Mouse (Mus musculus) embryonic facial prominence, embryonic 13.5 days (tissue): Measurements from ENCODE around the gene Mrpl57. TPM values are rescaled to one million over a fixed set of nuclear protein-coding genes. Genes with fewer than 3 reads are reported as not detected.
"Not testable (repeated sequence)": the region's sequence is repeated elsewhere in the genome, so short reads cannot be mapped to it uniquely, and the experiment has no call there.

Experiments
- ATAC-seq: fragments of 200-750 bp; cut with Nextera tagmentation; 2 replicates; pipeline ENCODE4 v1.8.0; 2017; ENCODE audit warnings: low read depth; ENCODE audit not compliant: insufficient number of reproducible peaks, insufficient read depth, low FRiP score, low TSS enrichment
- H3K27ac ChIP-seq: fragments of 300-500 bp; sonication (generic); 2 replicates; pipeline ENCODE4 v1.5.1; 2015; ENCODE audit warnings: moderate library complexity, mild to moderate bottlenecking, inconsistent platforms
- H3K27me3 ChIP-seq: fragments of 300-500 bp; sonication (generic); 2 replicates; pipeline ENCODE4 v1.6.1; 2015; ENCODE audit warnings: mild to moderate bottlenecking, inconsistent platforms
- H3K36me3 ChIP-seq: fragments of 300-500 bp; sonication (generic); 2 replicates; pipeline ENCODE4 v1.6.1; 2015; ENCODE audit warnings: mild to moderate bottlenecking, inconsistent platforms
- H3K4me1 ChIP-seq: fragments of 300-500 bp; sonication (generic); 2 replicates; pipeline ENCODE4 v1.6.1; 2015; ENCODE audit warnings: inconsistent platforms
- H3K4me2 ChIP-seq: fragments of 300-500 bp; sonication (generic); 2 replicates; pipeline ENCODE4 v1.6.1; 2015; ENCODE audit warnings: moderate library complexity, mild to moderate bottlenecking, inconsistent platforms
- H3K4me3 ChIP-seq: fragments of 300-500 bp; sonication (generic); 2 replicates; pipeline ENCODE4 v1.5.1; 2015; ENCODE audit warnings: mild to moderate bottlenecking, inconsistent platforms
- H3K9ac ChIP-seq: fragments of 300-500 bp; sonication (generic); 2 replicates; pipeline ENCODE4 v1.6.1; 2015; ENCODE audit warnings: mild to moderate bottlenecking, inconsistent platforms
- H3K9me3 ChIP-seq: fragments of 300-500 bp; sonication (generic); 2 replicates; pipeline ENCODE4 v1.6.1; 2016; ENCODE audit warnings: inconsistent platforms
- WGBS: fragments of 180-500 bp; shearing (Covaris S2); methylation state at CpG from one replicate; pipeline ENCODE4 v1.1.7; 2015; ENCODE audit warnings: mixed read lengths; 5-methylcytosine and 5-hydroxymethylcytosine counted together
- polyA plus RNA-seq: library from polyadenylated mRNA; unstranded; fragments of >200 nt; fragmentation: Nextera tagmentation; extraction: Ambion mirVana; gene quantifications from 2 replicates; pipeline ENCODE4 v1.2.1, GENCODE M21; 2015

Mrpl57 gene
- polyA plus RNA-seq, 1 experiment from 2014 or later: 147 TPM

GRCm38 (mm10) chr14:57820839-57821238, 5.2 kb upstream of the Mrpl57 start:
- 79% methylated on average over 4 of the region's 4 CpGs for WGBS
- Histone ChIP-seq H3K4me1 (peaks cover 3% of the 10 kb centered on the region), H3K4me3 (no peak overlapping the region), H3K9ac (no peak overlapping the region), H3K9me3 (no peaks in the 10 kb centered on the region), H3K4me2 (no peak overlapping the region), H3K27me3 (no peaks in the 10 kb centered on the region), H3K36me3 (peaks cover 58% of the 10 kb centered on the region), H3K27ac (no peak overlapping the region)
- ATAC-seq: no peak

GRCm38 (mm10) chr14:57827284-57827683, 1.2 kb downstream of the Mrpl57 start:
- Histone ChIP-seq H3K27ac (peak overlapping the region; percentile 92; the same call in 1 of the 2 replicates), H3K36me3 (peaks cover 13% of the 10 kb centered on the region), H3K4me1 (peaks cover 11% of the 10 kb centered on the region), H3K4me2 (peak overlapping the region; percentile 68), H3K9ac (peak overlapping the region; percentile 92), H3K4me3 (peak overlapping the region; percentile 79), H3K27me3 (no peaks in the 10 kb centered on the region), H3K9me3 (no peaks in the 10 kb centered on the region)
- WGBS: 76% methylated on average over 1 of the region's 1 CpGs
- ATAC-seq: no peak

- no peak for ATAC-seq
- Histone ChIP-seq H3K9ac (no peak overlapping the region), H3K4me1 (no peaks in the 10 kb centered on the region), H3K4me3 (no peak overlapping the region), H3K9me3 (no peaks in the 10 kb centered on the region), H3K27ac (no peak overlapping the region), H3K4me2 (no peak overlapping the region), H3K36me3 (peaks cover 35% of the 10 kb centered on the region), H3K27me3 (no peaks in the 10 kb centered on the region)
- 85% methylated on average over 2 of the region's 2 CpGs for WGBS
Measured at GRCm38 (mm10) chr14:57833526-57833925, 7.5 kb downstream of the Mrpl57 start.

- 91% methylated on average over 10 of the region's 10 CpGs for WGBS
Measured at GRCm38 (mm10) chr14:57835157-57835556, 9.1 kb downstream of the Mrpl57 start.

GRCm38 (mm10) chr14:57844535-57844934, 18.5 kb downstream of the Mrpl57 start:
- WGBS: 94% methylated on average over 3 of the region's 3 CpGs
- H3K27ac ChIP-seq: no peak overlapping the region
- no peak overlapping the region for H3K9ac ChIP-seq
- peaks cover 49% of the 10 kb centered on the region for H3K36me3 ChIP-seq
- no peak overlapping the region for H3K4me2 ChIP-seq
- no peak overlapping the region for H3K4me3 ChIP-seq
- no peaks in the 10 kb centered on the region for H3K9me3 ChIP-seq
- H3K4me1 ChIP-seq: no peaks in the 10 kb centered on the region
- ATAC-seq: no peak
- no peaks in the 10 kb centered on the region for H3K27me3 ChIP-seq

More at GRCm38 (mm10) chr14:57835157-57835556, 9.1 kb downstream of the Mrpl57 start:
- no peak overlapping the region for H3K9ac ChIP-seq
- H3K36me3 ChIP-seq: peaks cover 46% of the 10 kb centered on the region
- H3K27ac ChIP-seq: no peak overlapping the region
- no peak for ATAC-seq
- no peaks in the 10 kb centered on the region for H3K9me3 ChIP-seq
- no peaks in the 10 kb centered on the region for H3K27me3 ChIP-seq
- no peak overlapping the region for H3K4me2 ChIP-seq
- no peaks in the 10 kb centered on the region for H3K4me1 ChIP-seq
- H3K4me3 ChIP-seq: no peak overlapping the region

- not testable (repeated sequence) for H3K27me3 ChIP-seq, H3K9me3 ChIP-seq, ATAC-seq, H3K27ac ChIP-seq, H3K4me2 ChIP-seq, H3K4me3 ChIP-seq, H3K9ac ChIP-seq, H3K4me1 ChIP-seq
- 84% methylated on average over 5 of the region's 5 CpGs for WGBS
- H3K36me3 ChIP-seq: peaks cover 56% of the 10 kb centered on the region
Measured at GRCm38 (mm10) chr14:57848061-57848460, 22.0 kb downstream of the Mrpl57 start.

GRCm38 (mm10) chr14:57848646-57849045, 22.6 kb downstream of the Mrpl57 start:
- WGBS: 96% methylated on average over 2 of the region's 2 CpGs
- Histone ChIP-seq H3K4me3 (no peak overlapping the region), H3K36me3 (peaks cover 58% of the 10 kb centered on the region), H3K27me3 (no peaks in the 10 kb centered on the region), H3K9ac (no peak overlapping the region), H3K27ac (no peak overlapping the region), H3K4me1 (no peaks in the 10 kb centered on the region), H3K4me2 (no peak overlapping the region), H3K9me3 (no peaks in the 10 kb centered on the region)
- no peak for ATAC-seq

- ATAC-seq: no peak
- Histone ChIP-seq H3K27me3 (no peaks in the 10 kb centered on the region), H3K4me3 (no peak overlapping the region)
Measured at GRCm38 (mm10) chr14:57850330-57850729, 24.3 kb downstream of the Mrpl57 start.

GRCm38 (mm10) chr14:57852961-57853360, 26.9 kb downstream of the Mrpl57 start:
- Histone ChIP-seq H3K27me3 (no peaks in the 10 kb centered on the region), H3K9ac (no peak overlapping the region), H3K4me1 (no peaks in the 10 kb centered on the region), H3K36me3 (peaks cover 57% of the 10 kb centered on the region), H3K4me2 (no peak overlapping the region), H3K4me3 (no peak overlapping the region), H3K27ac (no peak overlapping the region), H3K9me3 (no peaks in the 10 kb centered on the region)
- WGBS: 91% methylated on average over 2 of the region's 2 CpGs
- no peak for ATAC-seq

More at GRCm38 (mm10) chr14:57850330-57850729, 24.3 kb downstream of the Mrpl57 start:
- H3K9me3 ChIP-seq: no peaks in the 10 kb centered on the region
- H3K36me3 ChIP-seq: peaks cover 53% of the 10 kb centered on the region
- H3K9ac ChIP-seq: no peak overlapping the region
- H3K4me2 ChIP-seq: no peak overlapping the region
- H3K4me1 ChIP-seq: no peaks in the 10 kb centered on the region
- 69% methylated on average over 3 of the region's 3 CpGs for WGBS
- no peak overlapping the region for H3K27ac ChIP-seq

GRCm38 (mm10) chr14:57856037-57856436, 30.0 kb downstream of the Mrpl57 start:
- not testable (repeated sequence) for H3K4me1 ChIP-seq, H3K9ac ChIP-seq, H3K4me2 ChIP-seq, H3K27me3 ChIP-seq, H3K4me3 ChIP-seq, H3K27ac ChIP-seq, H3K9me3 ChIP-seq, ATAC-seq
- peaks cover 55% of the 10 kb centered on the region for H3K36me3 ChIP-seq

GRCm38 (mm10) chr14:57858601-57859000, 32.6 kb downstream of the Mrpl57 start:
- Histone ChIP-seq H3K4me3 (no peak overlapping the region), H3K4me1 (no peaks in the 10 kb centered on the region), H3K27ac (no peak overlapping the region), H3K27me3 (no peaks in the 10 kb centered on the region), H3K36me3 (peaks cover 62% of the 10 kb centered on the region), H3K9ac (no peak overlapping the region), H3K9me3 (no peaks in the 10 kb centered on the region), H3K4me2 (no peak overlapping the region)
- WGBS: 93% methylated on average over 2 of the region's 2 CpGs
- ATAC-seq: no peak

GRCm38 (mm10) chr14:57859520-57859919, 33.5 kb downstream of the Mrpl57 start:
- no peak overlapping the region for H3K9ac ChIP-seq
- no peak for ATAC-seq
- no peaks in the 10 kb centered on the region for H3K27me3 ChIP-seq
- no peak overlapping the region for H3K4me2 ChIP-seq
- no peak overlapping the region for H3K27ac ChIP-seq
- peaks cover 63% of the 10 kb centered on the region for H3K36me3 ChIP-seq
- no peak overlapping the region for H3K4me3 ChIP-seq
- H3K9me3 ChIP-seq: no peaks in the 10 kb centered on the region
- H3K4me1 ChIP-seq: no peaks in the 10 kb centered on the region

GRCm38 (mm10) chr14:57861987-57862412, 36.0 kb downstream of the Mrpl57 start:
- Histone ChIP-seq H3K9me3 (no peaks in the 10 kb centered on the region), H3K4me3 (no peak overlapping the region), H3K36me3 (peaks cover 71% of the 10 kb centered on the region), H3K27ac (no peak overlapping the region), H3K4me2 (no peak overlapping the region), H3K27me3 (no peaks in the 10 kb centered on the region), H3K4me1 (no peaks in the 10 kb centered on the region), H3K9ac (no peak overlapping the region)
- 85% methylated on average over 4 of the region's 4 CpGs for WGBS
- no peak for ATAC-seq
